Comparison of ENCODE assay signal across 7 mouse cellular contexts in the genomic region with DNA sequence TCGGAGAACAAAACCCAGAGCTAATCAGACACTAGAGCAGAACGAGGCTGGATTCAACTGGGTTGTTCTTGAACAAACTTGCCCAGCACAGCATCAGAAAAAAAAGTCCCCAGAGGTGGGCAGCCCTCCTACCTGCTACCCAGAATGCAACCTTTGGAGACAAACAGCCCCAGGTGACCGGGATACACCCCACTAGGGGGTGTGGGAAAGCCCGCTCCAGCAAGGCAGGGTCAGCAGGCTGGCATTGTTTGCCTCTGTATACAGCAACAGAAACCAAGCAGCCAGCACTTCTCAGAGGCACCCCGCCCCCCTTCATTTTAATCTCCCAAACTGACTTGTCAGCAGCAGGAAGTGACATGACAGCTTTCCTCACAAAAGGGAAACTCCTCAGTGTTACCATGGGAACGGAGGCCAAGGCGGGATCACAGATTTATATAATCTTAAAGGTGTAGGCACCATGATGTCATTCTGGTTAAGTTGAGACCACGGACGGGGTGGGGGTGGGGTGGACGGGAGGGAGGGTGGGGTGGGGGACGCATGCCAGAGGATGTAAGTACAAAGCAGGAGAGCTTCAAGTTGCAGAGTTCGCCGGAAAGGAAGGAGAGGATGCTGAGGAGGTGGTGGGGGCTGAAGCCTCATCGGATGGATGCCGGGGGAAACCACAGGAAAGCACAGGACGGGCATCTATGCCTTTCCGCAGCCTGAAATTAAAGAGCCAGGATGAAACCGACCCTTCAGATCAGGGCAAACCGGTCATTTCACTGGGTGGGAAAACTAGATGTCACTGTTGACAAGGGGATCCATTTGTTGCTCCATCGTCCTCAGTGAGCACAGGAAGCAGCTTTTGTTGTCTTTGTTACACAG. TPM values are rescaled to one million over a fixed set of nuclear protein-coding genes. Genes with fewer than 3 reads are reported as not detected.
DNase-seq lines count a peak whose midpoint lies in the region.

No protein-coding gene starts in this region.

- H3K4me3 ChIP-seq in macrophage (ENCODE audit: inconsistent target): peak overlapping the region; percentile 17; the same call in 1 of the 2 replicates

- peak overlapping the region; percentile 85 for H3K27ac ChIP-seq in macrophage

- H3K36me3 ChIP-seq in macrophage (ENCODE audit: inconsistent target): no peaks in the 10 kb centered on the region; the same call in 1 of the 2 replicates

- H3K79me2 ChIP-seq in macrophage (ENCODE audit: inconsistent target): peaks cover 18% of the 10 kb centered on the region

- WGBS in macrophage (ENCODE audit: missing documents): 6% methylated on average over 17 of the region's 20 CpGs

- peak; percentile 90 for DNase-seq in T-cell, adult 2 months (ENCODE audit: low spot score)
- peak; percentile 67 for DNase-seq in cerebellum, adult 8-10 months
- DNase-seq in frontal cortex, postnatal 14 days (ENCODE audit: low spot score in 2 of 2): peak; percentile 66 to 78
- peak; percentile 98 for DNase-seq in induced T-regulatory cell, adult 2 months (ENCODE audit: low read depth)
- DNase-seq in left cerebral cortex, adult 8-10 months (ENCODE audit: low spot score in 2 of 2): peak; percentile 48 to 88
- DNase-seq in right cerebral cortex, postnatal 10 days (ENCODE audit: low spot score in 2 of 2): peak; percentile 87 to 91

RNA-seq across cellular contexts. Expression of gene Ergic1, which starts 58.2 kb away (rescaled TPM):
- total RNA-seq in left cerebral cortex, adult 8-10 months (2022): 100 to 1,000 TPM; 131 to 191 (median 161) TPM
- 100 to 1,000 TPM in 3 of 26 experiments, 10 to 100 TPM in 23; 27.2 to 136 (median 52.5) TPM for total RNA-seq in macrophage (2018; cell fraction: chromatin; rRNA removed)
- total RNA-seq in macrophage (2018; cell fraction: cytosol; rRNA removed): 10 to 100 TPM; 35.4 to 59.1 (median 45.8) TPM
- 100 to 1,000 TPM in 3 of 26 experiments, 10 to 100 TPM in 23; 29.0 to 133 (median 49.8) TPM for total RNA-seq in macrophage (2018; cell fraction: nucleus; rRNA removed)
- polyA plus RNA-seq in macrophage (2018): 37.4 to 133 TPM (median 109 TPM) in 3 replicates

RNA-seq across cellular contexts. Expression of gene Dusp1, which starts 58.9 kb away (rescaled TPM):
- 10 to 100 TPM; 21.6 to 50.5 (median 28.7) TPM for total RNA-seq in left cerebral cortex, adult 8-10 months (2022)
- 1,000 to 10,000 TPM in 8 of 26 experiments, 100 to 1,000 TPM in 14, 10 to 100 TPM in 4; 36.2 to 1,811 (median 533) TPM for total RNA-seq in macrophage (2018; cell fraction: chromatin; rRNA removed)
- total RNA-seq in macrophage (2018; cell fraction: cytosol; rRNA removed): 1,000 to 10,000 TPM in 5 of 26 experiments, 100 to 1,000 TPM in 14, 10 to 100 TPM in 7; 20.0 to 1,690 (median 314) TPM
- total RNA-seq in macrophage (2018; cell fraction: nucleus; rRNA removed): 1,000 to 10,000 TPM in 9 of 26 experiments, 100 to 1,000 TPM in 14, 10 to 100 TPM in 3; 28.6 to 2,287 (median 592) TPM
- 10.8 to 29.7 TPM (median 28.3 TPM) in 3 replicates for polyA plus RNA-seq in macrophage (2018)

Comparison
In these comparisons a context has a peak if more than half of its experiments do, and no peak if none do; other contexts are left out.
1. Peak in every context shown above with its lines: DNase-seq, H3K4me3 ChIP-seq and H3K27ac ChIP-seq.